In the genomic region with DNA sequence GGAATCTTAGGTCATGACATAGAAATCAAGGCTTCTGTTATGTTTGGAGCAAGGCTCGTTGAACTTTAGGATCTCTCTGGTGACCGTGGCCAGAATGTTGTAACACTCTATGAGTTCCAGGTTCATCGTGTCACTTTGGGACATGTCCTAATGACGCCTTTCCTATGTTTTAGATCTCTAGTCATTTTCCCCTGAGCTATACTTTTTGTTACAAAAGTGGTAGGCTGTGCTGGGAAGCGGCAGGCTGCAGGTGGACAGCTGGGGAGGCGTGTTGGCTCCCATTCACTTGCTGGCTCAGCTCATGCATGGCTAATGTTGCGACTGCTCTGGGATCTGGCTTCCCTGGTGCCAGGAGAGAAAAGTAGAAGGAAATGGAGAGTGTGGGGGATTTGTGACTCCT, we compare ENCODE assay signal across 9 mouse cellular contexts. TPM values are rescaled to one million over a fixed set of nuclear protein-coding genes. Genes with fewer than 3 reads are reported as not detected.
DNase-seq lines count a peak whose midpoint lies in the region; ATAC-seq and TF ChIP-seq lines count a peak whose summit lies in the region.
"Had no signal": no experiment of that assay in that cellular context is flagged by ENCODE, and none has a peak within 500 bp of the region (broad histone marks: within the 10 kb centered on the region; RNA-seq: fewer than 3 reads in every experiment).

No protein-coding gene starts in this region.

- H3K27me3 ChIP-seq in hindbrain, embryonic 12.5 days, result no peaks in the 10 kb centered on the region; the same call in 1 of the 2 replicates
- H3K27me3 ChIP-seq: embryonic facial prominence, embryonic 13.5 days; lung, embryonic 15.5 days had no signal

- no peak overlapping the region for H3K4me2 ChIP-seq in hindbrain, embryonic 12.5 days (replicated peaks)
- H3K4me2 ChIP-seq: embryonic facial prominence, embryonic 13.5 days; lung, embryonic 15.5 days had no signal

- H3K9ac ChIP-seq in hindbrain, embryonic 12.5 days, result no peak overlapping the region
- H3K9ac ChIP-seq: embryonic facial prominence, embryonic 13.5 days; lung, embryonic 15.5 days had no signal

- H3K9me3 ChIP-seq in hindbrain, embryonic 12.5 days (replicated peaks), result no peaks in the 10 kb centered on the region
- H3K9me3 ChIP-seq: embryonic facial prominence, embryonic 13.5 days; lung, embryonic 15.5 days had no signal

- no peak for TF ChIP-seq CTCF in brain, embryonic 14.5 days (IDR thresholded peaks at IDR 0.05; ENCODE audit: borderline replicate concordance, extremely low read depth, insufficient read depth, insufficient read length)

- no peak overlapping the region for H3K4me3 ChIP-seq in hindbrain, embryonic 12.5 days
- H3K4me3 ChIP-seq: embryonic facial prominence, embryonic 13.5 days; lung, embryonic 15.5 days had no signal

- H3K27ac ChIP-seq in hindbrain, embryonic 12.5 days, result no peak overlapping the region
- H3K27ac ChIP-seq: embryonic facial prominence, embryonic 13.5 days; lung, embryonic 15.5 days had no signal

- intact Hi-C loops in left cerebral cortex, postnatal 36 days (cut with DNase I), result no loop called here

- 49% methylated on average over 7 of the region's 7 CpGs for WGBS in hindbrain, embryonic 12.5 days

- peak; percentile 83 for DNase-seq in brain, embryonic 14.5 days (ENCODE audit: low read depth)
- peak; percentile 38 for DNase-seq in cerebellum, adult 8-10 months
- DNase-seq in gonadal fat pad, adult 2 months (ENCODE audit: low read depth), result peak; percentile 64
- DNase-seq in left cerebral cortex, postnatal 36 days (ENCODE audit: low spot score in 2 of 2), result peak; percentile 79 to 83
- DNase-seq in yolk sac, embryonic 10.5 days (ENCODE audit: low spot score), result no peak
- no peak for DNase-seq in thymus, postnatal 0 days (ENCODE audit: low spot score)

- 0 out of 2 replicates have a peak, but pooled peaks cover 3% of the 10 kb centered on the region for H3K4me1 ChIP-seq in hindbrain, embryonic 12.5 days

- no peak for ATAC-seq in hindbrain, embryonic 12.5 days (ENCODE audit: low FRiP score)

- TF ChIP-seq POLR2A in brain, embryonic 14.5 days (IDR thresholded peaks at IDR 0.05; ENCODE audit: borderline replicate concordance, extremely low read depth, insufficient read depth, insufficient read length, poor library complexity, severe bottlenecking), result no peak

- H3K36me3 ChIP-seq in hindbrain, embryonic 12.5 days, result no peaks in the 10 kb centered on the region
- H3K36me3 ChIP-seq: embryonic facial prominence, embryonic 13.5 days; lung, embryonic 15.5 days had no signal

RNA-seq across cellular contexts. Expression of gene Stim2, which starts 5.7 kb away (rescaled TPM):
- polyA plus RNA-seq in brain, embryonic 14.5 days (2012; rRNA removed), result 15.3 and 22.9 TPM in 2 replicates
- polyA plus RNA-seq in gonadal fat pad, adult 2 months (2012; rRNA removed), result 22.9 and 24.2 TPM in 2 replicates
- 10 to 100 TPM; 70.2 to 77.6 TPM for total RNA-seq in left cerebral cortex, postnatal 36 days (2021)
- polyA plus RNA-seq in hindbrain, embryonic 12.5 days (2016; fragmentation: Nextera tagmentation; extraction: Ambion mirVana), result 19.2 and 28.0 TPM in 2 replicates
- 21.1 and 28.8 TPM in 2 replicates for polyA plus RNA-seq in thymus, postnatal 0 days (2015; fragmentation: Nextera tagmentation; extraction: Ambion mirVana)

Comparison
In these comparisons a context has a peak if more than half of its experiments do, and no peak if none do; other contexts are left out.
1. DNase-seq: peak in brain, embryonic 14.5 days (single experiment), cerebellum, adult 8-10 months (single experiment), gonadal fat pad, adult 2 months (single experiment) and left cerebral cortex, postnatal 36 days (2 of 2); none in yolk sac, embryonic 10.5 days (single experiment) and thymus, postnatal 0 days (single experiment).